Mouse (Mus musculus) heart, postnatal 36 days (tissue): ENCODE results near the gene Fam117a. TPM values are rescaled to one million over a fixed set of nuclear protein-coding genes. Genes with fewer than 3 reads are reported as not detected.

Experiments
- DNase-seq, 2 experiments: peaks; one replicate each; pipeline ENCODE4 v3.0.0; 2021 to 2022
- intact Hi-C: fragments of 180-260 bp; cut with DNase I; formaldehyde crosslinking; loops from one replicate; pipeline ENCODE4 v1.15.1; 2025
- total RNA-seq, 2 experiments: library from RNA; stranded (reverse); gene quantifications; 2 replicates each; pipeline ENCODE4 v1.2.3; 2021

Fam117a gene
- total RNA-seq, 2 experiments from 2014 or later: 7.0 to 10.3 TPM

DNA sequence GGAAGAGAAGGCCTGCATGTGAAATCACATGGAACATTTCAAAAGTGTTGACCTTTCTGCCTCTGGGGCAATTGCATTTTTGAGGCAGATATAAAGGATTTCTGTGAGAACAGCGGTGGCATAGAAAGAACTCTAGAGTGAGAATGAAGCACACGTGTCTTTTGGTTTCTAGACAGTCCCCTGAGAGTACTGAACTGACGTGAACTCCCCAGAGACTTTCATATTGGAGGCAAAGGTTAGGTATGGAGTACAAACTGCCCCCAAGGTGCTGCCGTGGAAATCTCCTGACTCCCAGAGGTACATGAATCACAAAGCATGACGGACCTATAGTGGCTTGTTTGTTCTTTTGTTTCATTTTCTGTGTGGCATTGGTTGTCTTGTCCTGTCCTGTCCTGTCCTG lies 8.2 kb upstream of the Fam117a start:
- no peak for DNase-seq
- intact Hi-C loops: no loop called here

DNA sequence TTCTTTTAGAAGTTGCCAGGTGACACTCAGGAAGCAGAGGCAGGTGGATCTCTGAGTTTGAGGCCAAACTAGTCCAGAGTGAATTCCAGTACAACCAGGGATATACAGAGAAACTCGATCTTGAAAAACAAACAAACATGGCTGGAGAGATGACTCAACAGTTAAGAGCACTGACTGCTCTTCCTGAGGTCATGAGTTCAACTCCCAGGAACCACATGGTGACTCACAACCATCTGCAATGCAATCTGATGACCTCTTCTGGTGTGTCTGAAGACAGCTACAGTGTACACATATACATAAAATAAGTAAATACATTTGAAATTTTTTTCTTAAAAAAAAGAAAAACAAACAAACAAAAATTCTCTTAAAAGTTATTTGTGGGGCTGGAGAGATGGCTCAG lies 6.2 kb upstream of the Fam117a start:
- intact Hi-C loops: no loop called here

DNA sequence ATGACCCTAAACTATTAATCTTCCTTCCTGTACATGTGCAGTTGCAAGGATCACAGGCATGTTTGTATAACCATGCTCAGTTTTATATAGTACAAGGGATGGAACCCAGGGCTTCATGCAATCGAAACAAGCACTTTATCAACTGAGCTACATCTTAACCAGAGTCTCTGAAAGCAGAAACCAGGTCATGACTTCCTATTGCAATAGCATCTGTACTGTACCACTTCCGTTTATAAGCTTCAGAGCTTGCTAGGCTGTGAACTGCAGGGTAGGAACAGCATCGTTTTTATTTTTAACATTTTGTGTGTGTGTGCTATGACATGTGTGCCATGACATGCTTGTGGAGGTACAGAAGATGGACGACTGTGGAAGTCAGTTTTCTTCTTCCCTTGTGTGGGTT lies 3.6 kb upstream of the Fam117a start:
- DNase-seq: no peak
- intact Hi-C loops: no loop called here

More for the DNA sequence above, 6.2 kb upstream of the Fam117a start:
- no peak for DNase-seq

DNA sequence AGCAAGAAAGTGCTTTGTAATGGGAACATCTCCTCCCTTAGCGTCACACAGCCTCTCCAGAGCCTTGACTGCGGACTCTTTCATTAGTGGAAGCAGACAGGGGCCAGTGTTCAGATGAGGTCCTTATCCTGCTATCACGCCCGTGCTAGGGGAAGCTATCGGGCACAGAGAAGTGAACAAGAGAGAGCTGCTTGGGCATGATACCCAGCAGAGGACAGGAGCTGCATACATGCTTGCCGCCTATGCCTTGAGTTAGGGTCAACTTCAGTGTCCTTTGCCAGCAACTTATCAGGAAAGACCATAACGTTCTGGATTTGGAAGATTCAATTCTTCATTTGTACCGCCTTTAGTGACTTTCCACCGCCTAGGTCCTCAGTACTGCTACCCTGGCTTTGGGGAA lies 3.0 kb upstream of the Fam117a start:
- intact Hi-C loops: no loop called here

DNA sequence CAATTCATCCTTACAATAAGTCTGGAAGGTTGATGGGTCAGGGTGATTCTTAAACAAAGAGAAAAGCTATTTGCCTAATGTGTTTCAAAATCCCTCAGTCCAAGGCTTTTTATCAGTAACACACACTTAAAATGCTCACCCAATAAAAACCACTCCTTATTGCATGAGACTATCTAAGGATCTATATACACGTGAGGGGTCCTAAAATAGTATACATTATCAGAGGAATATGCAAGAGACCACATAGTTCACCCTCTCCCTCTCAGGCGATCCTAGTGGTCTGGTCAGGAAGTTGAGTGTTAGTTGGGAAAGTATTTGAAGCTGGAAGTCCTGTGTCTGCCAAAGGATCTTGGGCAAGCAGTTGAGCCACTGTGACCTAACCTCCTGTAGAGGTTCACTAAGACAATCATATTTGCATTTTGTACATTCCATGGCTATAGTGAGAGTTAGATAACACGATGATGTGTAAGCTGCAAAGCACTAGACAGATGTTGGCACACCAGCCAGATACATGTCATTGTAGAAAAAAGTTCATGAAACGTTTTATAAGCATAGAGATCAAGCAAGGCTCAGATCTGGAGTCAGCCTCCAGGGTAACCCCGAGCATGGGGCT lies 2.3 kb upstream of the Fam117a start:
- intact Hi-C loops: no loop called here
- no peak for DNase-seq

More for the DNA sequence above, 3.0 kb upstream of the Fam117a start:
- DNase-seq: no peak

DNA sequence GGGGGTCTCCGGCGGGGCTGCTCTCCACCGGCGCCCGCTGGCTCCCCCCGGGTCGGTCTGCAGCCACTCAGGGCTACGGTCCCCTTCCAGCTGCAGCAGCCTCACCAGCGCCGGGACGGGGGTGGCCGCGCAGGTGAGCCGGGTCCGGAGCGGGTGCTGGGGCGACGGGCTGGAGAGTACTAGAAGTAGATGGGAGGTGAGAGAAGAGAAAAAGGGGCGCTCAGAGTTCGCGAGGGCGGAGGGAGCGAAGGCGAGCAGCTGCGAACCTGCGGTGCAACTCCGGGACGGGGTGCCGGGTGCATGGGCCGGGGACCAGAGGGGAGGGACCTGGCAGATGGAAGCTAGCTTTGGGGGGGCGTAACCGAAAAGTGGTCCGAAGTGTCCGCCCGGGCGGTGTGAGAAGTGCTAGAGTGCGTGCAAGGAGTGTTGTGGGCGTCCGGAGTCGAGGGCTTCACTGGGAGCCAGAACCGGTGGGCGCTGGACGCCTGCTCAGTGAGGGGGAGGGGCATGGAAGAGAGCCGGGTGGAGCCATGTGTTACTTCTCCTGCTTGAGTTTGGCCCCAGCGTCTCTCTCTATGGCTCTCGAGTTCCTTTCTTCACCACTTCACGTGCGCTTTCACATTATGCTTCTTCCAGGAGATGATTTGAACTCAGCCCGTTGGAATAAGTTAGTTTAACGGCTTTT lies 453 bp downstream of the Fam117a start:
- DNase-seq: peak; percentile 57 to 77
- intact Hi-C loops: loop anchor here (2.0 kb wide), 1 partner anchor 48 kb away; the partner anchor contains the start of gene Slc35b1

DNA sequence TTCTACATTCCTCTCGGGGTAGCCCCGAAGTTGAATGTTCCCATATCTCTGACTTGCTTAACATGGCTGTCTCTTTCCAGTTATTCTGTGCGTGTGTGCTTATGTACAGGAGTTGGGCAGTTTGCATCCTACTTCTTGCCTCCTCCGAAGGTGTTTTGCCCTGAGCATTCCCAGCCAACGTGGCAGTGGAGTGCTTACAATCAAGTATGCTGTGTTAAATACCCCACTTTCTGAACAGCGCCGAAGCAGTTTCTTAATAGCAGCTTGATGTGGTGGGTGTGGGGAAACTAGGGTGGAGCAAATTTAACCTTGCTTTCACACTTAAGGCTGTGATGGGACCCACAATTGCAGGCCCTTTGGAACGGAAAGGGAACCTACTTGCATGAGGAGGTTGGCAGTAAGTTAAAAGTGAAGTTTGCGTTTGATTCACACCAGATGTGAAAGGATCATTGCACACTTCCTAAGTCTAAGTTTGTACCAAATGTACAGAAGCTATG lies 1.1 kb downstream of the Fam117a start:
- intact Hi-C loops: loop anchor here (2.0 kb wide), 2 partner anchors 27 to 47 kb away; partner anchors contain the start of gene Slc35b1
- no peak for DNase-seq

DNA sequence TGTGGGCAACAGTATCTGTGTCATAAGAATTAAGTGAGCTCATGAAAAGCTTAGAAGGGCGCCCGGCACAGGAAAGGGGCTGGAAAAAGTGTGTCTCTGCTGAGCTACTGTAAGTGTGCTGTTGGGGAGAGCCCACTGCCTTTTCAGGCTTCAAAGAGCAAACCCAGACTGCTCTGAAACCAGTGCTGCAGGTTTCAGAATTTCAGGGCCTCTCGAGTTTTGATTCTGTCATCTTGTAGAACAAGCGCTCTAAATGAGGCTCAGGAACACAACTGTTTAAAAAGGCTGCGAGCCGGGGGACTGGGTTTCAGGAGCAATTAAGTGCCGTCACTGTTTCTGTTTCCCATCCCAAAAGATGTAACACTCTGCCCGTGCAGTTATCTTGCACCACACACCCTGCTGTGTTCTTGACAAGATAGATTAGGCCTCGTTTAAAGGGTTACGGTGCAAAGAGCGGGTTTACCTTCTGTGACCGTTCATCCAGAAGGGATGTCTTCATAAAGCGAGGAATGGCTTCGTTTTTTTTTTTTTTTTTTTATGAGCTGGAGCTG lies 2.7 kb downstream of the Fam117a start:
- intact Hi-C loops: loop anchor here (2.0 kb wide), 1 partner anchor 25 kb away; no protein-coding TSS in a partner anchor
- no peak for DNase-seq

DNA sequence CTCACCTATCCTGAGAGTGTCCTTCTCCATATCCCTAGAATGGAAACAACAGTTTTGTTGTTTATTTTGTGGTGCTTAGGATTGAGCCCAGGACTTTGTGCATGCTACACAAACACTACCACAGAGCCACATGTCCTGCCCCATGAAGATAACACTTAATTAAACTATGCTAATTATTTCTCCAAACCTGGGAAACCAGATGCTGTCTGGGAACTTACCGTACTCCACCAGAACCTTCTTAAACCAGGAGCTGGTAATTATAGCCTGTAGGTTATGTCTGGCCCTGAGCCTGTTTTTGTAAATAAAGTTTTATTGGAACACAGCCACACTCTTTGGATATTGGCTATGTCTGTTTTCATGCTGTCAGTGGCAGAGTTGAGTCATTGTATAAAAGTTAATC lies 3.4 kb downstream of the Fam117a start:
- intact Hi-C loops: no loop called here
- DNase-seq: no peak

DNA sequence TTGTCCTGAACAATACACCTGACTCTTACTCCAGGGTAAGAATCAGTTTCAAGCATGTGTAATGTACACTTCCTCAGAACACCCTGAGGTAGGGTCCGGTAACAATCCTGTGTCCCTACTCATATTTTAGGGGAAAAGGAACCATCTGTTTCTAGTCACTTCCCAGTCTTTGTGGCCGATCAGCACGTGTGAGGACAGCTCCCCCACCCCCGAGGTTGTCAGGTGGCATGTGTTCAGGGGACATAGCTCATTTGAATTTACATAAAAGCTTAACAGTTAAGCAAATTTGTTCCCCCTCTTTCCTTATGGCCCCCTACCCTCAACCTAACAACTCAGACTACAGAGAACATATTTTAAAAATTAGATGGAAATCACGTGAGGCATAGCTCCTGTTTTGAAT lies 3.8 kb downstream of the Fam117a start:
- DNase-seq: no peak
- intact Hi-C loops: no loop called here

DNA sequence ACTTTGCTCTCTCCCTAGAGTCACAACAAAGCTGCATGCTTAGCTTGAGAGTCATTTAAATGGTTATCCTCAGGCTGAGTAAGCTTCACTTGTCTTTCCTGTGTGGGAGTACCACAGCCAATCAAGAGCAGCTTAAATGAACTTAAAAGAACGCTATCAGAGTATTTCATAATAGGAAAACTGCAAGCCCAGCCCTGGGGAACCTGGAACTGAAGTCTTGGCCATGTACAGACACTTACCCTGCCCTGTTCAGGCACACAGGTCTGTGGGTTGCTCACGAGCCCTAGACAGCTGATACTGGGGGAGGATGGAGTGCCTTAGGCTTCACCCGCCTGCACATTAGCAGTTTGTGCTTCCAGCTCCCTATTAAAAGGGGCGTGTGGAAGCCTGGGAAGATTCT lies 6.4 kb downstream of the Fam117a start:
- intact Hi-C loops: no loop called here
- DNase-seq: no peak

DNA sequence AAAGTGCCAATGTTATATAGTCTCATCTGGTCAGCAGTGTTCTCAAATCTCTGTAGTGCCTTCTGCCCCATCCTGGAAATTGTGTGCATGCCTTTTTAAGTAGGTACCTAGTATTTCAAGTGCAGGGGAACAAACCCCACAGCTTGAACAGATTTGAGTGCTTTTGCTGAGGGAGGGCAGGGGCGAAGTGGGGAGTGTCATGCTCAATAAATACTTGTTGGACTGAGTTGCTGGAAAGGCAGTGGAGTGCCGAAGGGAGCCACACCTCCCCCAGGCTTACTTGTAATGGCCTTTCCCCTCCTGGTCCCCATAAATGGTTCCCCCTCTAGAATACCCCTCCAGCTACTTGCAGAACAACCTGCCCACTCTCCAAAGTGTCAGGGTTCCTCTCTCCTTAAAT lies 7.4 kb downstream of the Fam117a start:
- no peak for DNase-seq
- intact Hi-C loops: no loop called here

DNA sequence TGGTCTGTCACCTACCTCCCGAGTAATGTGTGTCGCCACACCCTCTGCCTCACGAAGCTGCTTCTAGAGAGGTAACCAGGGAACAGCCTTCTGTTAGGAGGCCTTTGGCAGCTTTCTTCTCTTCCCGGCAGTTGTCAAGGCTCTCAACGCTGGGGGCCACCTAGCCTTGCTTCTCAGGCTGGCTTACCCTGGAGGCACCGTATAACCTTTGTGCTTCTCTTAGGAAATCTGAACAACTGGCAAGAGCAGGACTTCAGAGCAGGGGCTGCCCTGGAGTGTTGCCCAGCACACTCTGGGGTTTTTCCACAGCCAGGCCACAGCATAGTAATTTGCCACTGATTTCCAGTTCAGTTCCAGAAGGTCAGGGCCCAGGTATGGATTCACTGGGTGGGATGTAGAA lies 13.5 kb downstream of the Fam117a start:
- intact Hi-C loops: no loop called here
- DNase-seq: no peak

DNA sequence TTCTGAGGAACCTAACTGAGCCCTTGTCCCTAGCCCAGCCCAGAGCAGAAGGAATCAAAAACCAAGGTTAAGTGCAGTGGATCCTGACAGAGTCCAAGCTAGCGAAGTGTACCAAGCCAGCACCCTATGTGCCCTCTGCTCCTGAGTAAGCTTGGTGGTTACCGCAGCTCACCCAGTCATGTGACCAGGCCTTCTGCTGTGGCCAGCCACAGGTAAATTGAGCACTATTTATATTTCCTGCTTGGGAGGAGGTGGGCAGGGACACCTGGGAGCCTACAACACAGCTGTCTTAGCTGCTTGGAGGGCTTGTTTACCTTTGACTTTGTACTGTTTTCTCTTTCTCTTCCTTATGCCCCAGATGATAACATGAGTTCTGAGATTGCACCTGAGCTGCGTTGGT lies 14.1 kb downstream of the Fam117a start:
- DNase-seq: no peak
- intact Hi-C loops: no loop called here

DNA sequence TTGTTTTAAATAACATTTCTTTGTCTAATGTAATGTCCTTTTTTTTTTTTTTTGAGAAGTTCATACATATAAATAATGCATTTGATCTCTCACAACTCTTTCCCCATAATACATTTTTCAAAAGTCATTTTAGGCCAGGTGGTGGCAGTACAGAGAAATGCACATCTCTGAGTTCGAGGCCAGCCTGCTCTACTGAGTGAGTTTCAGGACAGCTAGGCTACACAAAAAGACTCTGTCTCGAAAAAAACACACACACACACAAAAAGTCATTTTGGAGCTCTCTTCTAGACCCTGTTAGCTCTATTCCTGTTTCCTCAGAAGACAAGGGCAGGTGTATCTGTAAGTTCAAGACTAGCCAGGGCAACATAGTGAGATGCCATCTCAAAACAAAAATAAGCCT lies 15.9 kb downstream of the Fam117a start:
- intact Hi-C loops: no loop called here
- DNase-seq: no peak

DNA sequence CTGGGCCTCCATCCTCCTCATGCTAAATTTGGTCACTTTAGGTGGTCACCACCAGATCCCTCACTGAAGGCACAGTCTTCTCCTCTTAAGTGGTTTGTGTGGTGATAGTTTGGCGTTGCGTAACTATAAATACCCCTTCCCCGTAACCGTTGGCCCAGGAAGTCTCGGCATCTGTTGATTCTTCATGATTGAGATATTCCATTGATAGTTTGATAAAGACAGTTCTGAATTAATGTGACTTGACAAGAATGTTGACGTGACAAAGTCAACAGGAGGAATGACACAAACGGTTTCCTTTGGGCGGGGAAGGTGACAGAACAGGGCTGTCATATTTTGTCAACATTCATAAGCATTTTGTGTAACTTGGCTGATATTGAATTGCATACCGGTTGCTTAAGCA lies 16.4 kb downstream of the Fam117a start:
- no peak for DNase-seq
- intact Hi-C loops: no loop called here

DNA sequence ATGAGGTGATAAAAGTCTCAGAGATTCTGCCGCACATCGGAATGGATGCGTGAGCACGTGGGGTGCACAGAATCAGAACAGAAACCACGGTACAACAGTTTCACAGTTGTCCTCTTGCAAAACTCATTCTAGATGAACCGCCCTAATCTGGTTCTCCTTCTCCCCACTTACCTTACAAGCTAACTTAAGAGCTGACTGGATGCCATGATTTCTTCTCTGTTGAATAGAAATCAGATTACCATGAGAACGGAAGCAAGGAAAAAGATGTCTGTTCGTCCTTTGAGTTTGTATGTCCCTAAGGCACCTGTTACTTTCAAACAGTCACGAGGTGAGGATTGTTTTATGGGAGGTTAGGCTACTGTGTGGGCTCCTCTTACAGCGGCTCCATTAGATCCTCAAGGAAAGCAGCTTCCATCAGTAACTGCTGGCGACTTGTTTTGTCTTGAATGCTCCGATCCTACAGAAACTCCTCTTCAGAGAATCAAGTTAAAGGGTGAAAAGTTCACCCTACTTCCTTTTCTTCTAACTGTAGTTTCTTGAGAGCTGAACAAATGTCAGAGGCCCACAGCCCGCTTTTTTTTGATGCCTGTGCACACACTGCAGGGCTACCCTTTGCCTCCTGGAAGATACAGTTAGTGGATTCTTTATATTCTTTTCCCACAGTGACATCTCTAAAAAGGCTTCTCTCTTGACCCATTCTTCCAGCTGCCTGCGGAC lies 17.6 kb downstream of the Fam117a start:
- intact Hi-C loops: no loop called here
- no peak for DNase-seq

DNA sequence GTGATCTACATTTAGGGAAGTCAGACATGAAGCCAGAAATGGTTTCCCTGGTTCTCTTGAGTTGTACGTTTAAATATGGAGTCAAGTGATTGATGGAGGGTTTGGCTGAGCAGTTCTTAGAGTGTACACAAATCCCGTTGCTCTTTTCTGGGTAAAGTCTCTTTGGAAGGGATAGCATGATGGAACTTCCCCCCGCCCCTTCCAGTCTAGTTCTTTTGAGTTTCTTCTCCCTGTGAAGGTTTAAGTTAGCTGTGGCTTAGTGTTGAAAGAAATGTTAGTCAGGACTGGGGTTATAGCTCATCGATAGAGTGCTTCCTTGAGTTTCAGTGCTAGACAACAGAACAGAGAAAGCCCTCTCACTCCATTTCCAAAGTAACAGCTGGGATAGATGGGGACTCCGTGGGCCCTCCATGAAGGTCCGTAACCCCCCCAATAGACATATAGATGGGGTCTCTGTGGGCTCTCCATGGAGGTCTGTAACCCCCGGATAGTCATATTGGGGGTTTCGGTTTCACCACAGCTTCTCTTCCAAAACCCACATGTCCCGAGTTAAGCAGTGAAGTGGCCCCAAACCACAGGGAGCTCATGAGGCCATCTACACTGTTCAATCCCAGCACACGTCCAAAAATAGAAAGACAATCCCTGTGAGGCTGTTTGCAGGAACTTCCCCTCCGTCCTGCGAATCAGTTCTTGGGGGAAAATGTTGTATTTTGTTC lies 18.3 kb downstream of the Fam117a start:
- intact Hi-C loops: no loop called here
- DNase-seq: no peak

DNA sequence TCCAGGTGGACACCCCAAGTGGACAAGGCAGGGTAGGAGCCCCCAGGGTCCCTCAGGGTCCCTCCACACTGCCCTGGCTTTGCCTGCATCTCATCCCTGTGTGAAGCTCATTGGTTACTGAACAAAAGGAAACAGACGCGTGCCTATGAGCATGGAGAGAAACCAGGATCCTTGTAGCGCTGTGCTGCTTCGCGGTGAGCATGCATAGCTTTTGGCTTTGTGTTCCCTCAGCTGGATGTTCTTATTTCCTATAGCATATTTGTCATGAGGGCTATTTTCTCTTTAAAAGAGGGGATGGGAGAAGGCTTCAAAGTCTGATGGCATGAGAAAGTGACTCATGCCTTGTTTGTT lies 18.8 kb downstream of the Fam117a start:
- no peak for DNase-seq
- intact Hi-C loops: no loop called here

DNA sequence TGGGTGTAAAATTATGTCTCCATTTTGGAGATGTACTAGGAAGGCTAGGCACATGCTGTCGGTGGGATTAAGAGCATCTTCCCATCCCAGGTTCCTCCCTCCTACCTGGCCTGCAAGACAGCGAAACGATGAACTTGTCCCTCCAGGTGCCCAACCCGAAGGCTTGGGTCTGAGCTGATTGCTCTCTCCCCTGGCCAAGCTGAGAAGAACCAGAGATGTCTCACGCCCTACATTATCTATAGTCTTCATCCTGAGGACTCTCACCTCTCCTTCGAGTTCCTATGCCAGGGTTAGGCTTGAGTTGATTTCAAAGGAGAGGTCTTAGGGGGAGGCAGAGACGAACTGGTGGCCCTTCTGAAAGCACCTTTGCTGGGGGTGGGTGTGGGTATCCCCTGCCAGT lies 19.2 kb downstream of the Fam117a start:
- DNase-seq: no peak
- intact Hi-C loops: no loop called here
